Mouse (Mus musculus) brain, adult 2 months (tissue): ENCODE data around the gene Syce2.

Source experiments
- DNase-seq: peaks from one replicate; pipeline ENCODE4 v3.0.0; 2011; ENCODE audit warnings: low read depth, low spot score

The Syce2 gene

GRCm38 (mm10) chr8:84844397-84845070 lies 27.4 kb upstream of the Syce2 start:
- DNase-seq: no peak

GRCm38 (mm10) chr8:84845355-84846093 lies 26.4 kb upstream of the Syce2 start:
- peak; percentile 56 for DNase-seq

- peak; percentile 42 for DNase-seq
Observed at GRCm38 (mm10) chr8:84846094-84846721, 25.7 kb upstream of the Syce2 start.

GRCm38 (mm10) chr8:84846722-84847572 lies 25.0 kb upstream of the Syce2 start, which contains the start of gene Calr:
TSS of gene Calr (minus strand) at chr8:84846934.
- peak; percentile 100 for DNase-seq

GRCm38 (mm10) chr8:84847684-84848435 lies 24.1 kb upstream of the Syce2 start:
- peak; percentile 34 for DNase-seq

GRCm38 (mm10) chr8:84856434-84856833 lies 15.5 kb upstream of the Syce2 start:
- no peak for DNase-seq

- DNase-seq: peak; percentile 99
Observed at GRCm38 (mm10) chr8:84856864-84857441, 15.0 kb upstream of the Syce2 start, which contains the start of gene Farsa. TSS of gene Farsa (plus strand) at chr8:84856989.

- DNase-seq: no peak
Observed at GRCm38 (mm10) chr8:84872309-84872965, 526 bp downstream of the Syce2 start.

- no peak for DNase-seq
Observed at GRCm38 (mm10) chr8:84873016-84873415, 1.1 kb downstream of the Syce2 start.

GRCm38 (mm10) chr8:84874339-84874738 lies 2.4 kb downstream of the Syce2 start:
- DNase-seq: no peak

- peak; percentile 84 for DNase-seq
Observed at GRCm38 (mm10) chr8:84877297-84878035, 5.6 kb downstream of the Syce2 start.

- DNase-seq: no peak
Observed at GRCm38 (mm10) chr8:84878915-84879314, 7.0 kb downstream of the Syce2 start.

GRCm38 (mm10) chr8:84884728-84885127 lies 12.8 kb downstream of the Syce2 start:
- no peak for DNase-seq

GRCm38 (mm10) chr8:84888280-84888679 lies 16.4 kb downstream of the Syce2 start:
- DNase-seq: no peak

- no peak for DNase-seq
Observed at GRCm38 (mm10) chr8:84889141-84889540, 17.2 kb downstream of the Syce2 start.

GRCm38 (mm10) chr8:84892993-84893708 lies 21.2 kb downstream of the Syce2 start:
- no peak for DNase-seq

GRCm38 (mm10) chr8:84893709-84894134 lies 21.8 kb downstream of the Syce2 start, which contains the start of gene Gcdh:
TSS of gene Gcdh (minus strand) at chr8:84893921.
- DNase-seq: peak; percentile 99

GRCm38 (mm10) chr8:84895963-84896362 lies 24.1 kb downstream of the Syce2 start:
- no peak for DNase-seq
